Mouse (Mus musculus): Measurements from ENCODE around the gene Edf1.
A peak's percentile ranks its signal among the peaks of the same experiment; 100 is the strongest.

DNA sequence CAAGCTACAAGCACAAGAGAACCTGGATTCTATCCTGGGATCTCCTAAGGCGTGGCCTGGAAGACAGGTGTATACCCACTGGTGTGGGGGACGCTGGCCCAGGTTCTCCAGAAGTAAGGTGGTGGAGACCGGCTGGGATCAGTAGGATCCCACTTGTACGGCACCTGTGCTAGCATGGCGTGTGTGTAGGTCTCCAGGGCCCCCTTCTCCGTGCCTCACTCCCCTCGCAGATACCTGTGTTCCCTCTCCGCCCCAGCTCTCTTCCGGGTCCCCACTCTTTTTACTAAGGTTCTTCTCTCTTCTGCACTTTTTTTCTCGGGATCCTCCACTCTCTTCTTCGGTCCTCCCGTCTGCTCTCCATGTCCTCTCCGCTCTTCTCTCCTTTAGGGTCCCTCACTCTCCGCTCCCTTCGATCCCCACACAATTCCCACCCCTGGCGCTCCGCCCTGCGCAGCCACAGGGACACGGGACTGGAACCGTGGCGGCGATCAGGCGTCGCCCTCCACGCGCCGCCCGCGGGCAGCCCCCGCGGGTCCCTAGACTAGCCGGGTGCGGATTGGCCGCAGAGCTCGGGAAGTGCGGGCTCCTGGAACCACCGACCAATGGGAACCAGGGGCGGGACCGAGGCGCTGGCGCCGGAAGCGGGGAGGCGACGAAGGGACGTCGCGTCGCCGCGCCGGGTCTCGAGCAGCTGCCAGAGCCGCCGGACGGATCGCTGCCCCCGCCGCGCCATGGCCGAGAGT lies at the start of gene Edf1:
- peak; percentile 85 for TF ChIP-seq POLR2A (IDR thresholded peaks at IDR 0.05; ENCODE audit: borderline replicate concordance, insufficient read depth, low read length)
- no peak for TF ChIP-seq CTCF (IDR thresholded peaks at IDR 0.05; ENCODE audit: borderline replicate concordance, insufficient read depth, low read depth, low read length)
